Mouse (Mus musculus) ES-Bruce4 (cell line): ENCODE data around the gene Gstt1. TPM values are rescaled to one million over a fixed set of nuclear protein-coding genes. Genes with fewer than 3 reads are reported as not detected.
"Not testable (repeated sequence)": the region's sequence is repeated elsewhere in the genome, so short reads cannot be mapped to it uniquely, and the experiment has no call there.

ENCODE experiments used
- H3K27ac ChIP-seq: 2 replicates; pipeline ENCODE4 v1.5.1; 2012; ENCODE audit warnings: low read length, inconsistent platforms; ENCODE audit not compliant: insufficient read depth
- H3K27me3 ChIP-seq: 2 replicates; pipeline ENCODE4 v1.6.1; 2012; ENCODE audit warnings: mild to moderate bottlenecking, low read length, inconsistent platforms; ENCODE audit not compliant: control insufficient read depth, poor library complexity, insufficient read depth, severe bottlenecking
- H3K36me3 ChIP-seq: 2 replicates; pipeline ENCODE4 v1.6.1; 2012; ENCODE audit warnings: inconsistent platforms, mild to moderate bottlenecking, low read length, moderate library complexity; ENCODE audit not compliant: control insufficient read depth, poor library complexity, insufficient read depth, severe bottlenecking
- H3K4me1 ChIP-seq: one replicate; pipeline ENCODE4 v1.8.1; 2011; ENCODE audit warnings: low read length; ENCODE audit not compliant: control insufficient read depth, insufficient read depth
- H3K4me3 ChIP-seq: 2 replicates; pipeline ENCODE4 v1.5.1; 2011; ENCODE audit warnings: low read depth, mild to moderate bottlenecking, low read length
- H3K9ac ChIP-seq: 2 replicates; pipeline ENCODE4 v1.6.1; 2012; ENCODE audit warnings: low read depth, mild to moderate bottlenecking, inconsistent platforms; ENCODE audit not compliant: poor library complexity, severe bottlenecking
- H3K9me3 ChIP-seq: replicated peaks from 2 replicates; pipeline ENCODE4 v1.6.1; 2012; ENCODE audit warnings: mild to moderate bottlenecking, low read length, inconsistent platforms; ENCODE audit not compliant: control insufficient read depth, poor library complexity, insufficient read depth, severe bottlenecking
- CTCF ChIP-seq: IDR thresholded peaks from one replicate; pipeline ENCODE4 v1.8.1; 2011; ENCODE audit warnings: low read depth, low read length
- EP300 ChIP-seq: IDR thresholded peaks from 2 replicates; pipeline ENCODE4 v1.6.1; 2011; ENCODE audit warnings: low read depth, low read length; ENCODE audit not compliant: insufficient read depth
- POLR2A ChIP-seq: IDR thresholded peaks from one replicate; pipeline ENCODE4 v1.8.1; 2011; ENCODE audit warnings: low read length; ENCODE audit not compliant: insufficient read depth
- polyA plus RNA-seq: library from polyadenylated mRNA; stranded (reverse); fragments of >200 nt; gene quantifications from 2 replicates; pipeline ENCODE4 v1.2.4, GENCODE M21; 2011; ENCODE audit warnings: low read depth; ENCODE audit not compliant: missing spikeins, insufficient read depth, insufficient read length

Gstt1 gene
- polyA plus RNA-seq, 1 experiment: 9.5 TPM

GRCm38 (mm10) chr10:75774587-75774986, 23.8 kb downstream of the Gstt1 start:
- no peaks in the 10 kb centered on the region for H3K4me1 ChIP-seq
- no peaks in the 10 kb centered on the region for H3K27me3 ChIP-seq
- TF ChIP-seq CTCF: no peak
- TF ChIP-seq POLR2A: no peak
- no peak for TF ChIP-seq EP300
- no peak overlapping the region for H3K27ac ChIP-seq
- no peak overlapping the region for H3K9ac ChIP-seq
- H3K4me3 ChIP-seq: no peak overlapping the region
- H3K9me3 ChIP-seq: no peaks in the 10 kb centered on the region
- H3K36me3 ChIP-seq: no peaks in the 10 kb centered on the region

GRCm38 (mm10) chr10:75774102-75774501, 24.3 kb downstream of the Gstt1 start:
- Histone ChIP-seq H3K4me1 (no peaks in the 10 kb centered on the region), H3K9ac (no peak overlapping the region), H3K36me3 (no peaks in the 10 kb centered on the region), H3K27ac (no peak overlapping the region), H3K9me3 (no peaks in the 10 kb centered on the region), H3K4me3 (no peak overlapping the region), H3K27me3 (no peaks in the 10 kb centered on the region)
- TF ChIP-seq POLR2A (no peak), CTCF (no peak), EP300 (no peak)

- Histone ChIP-seq H3K9ac (peak within 1 kb of the TSS; percentile 60), H3K4me3 (peak within 1 kb of the TSS; percentile 83), H3K9me3 (no peaks in the 10 kb centered on the region), H3K4me1 (no peaks in the 10 kb centered on the region), H3K27ac (peak within 1 kb of the TSS; percentile 46; the same call in 1 of the 2 replicates), H3K27me3 (no peaks in the 10 kb centered on the region), H3K36me3 (no peaks in the 10 kb centered on the region)
- TF ChIP-seq CTCF: peak; percentile 65
- TF ChIP-seq POLR2A: peak; percentile 71
- TF ChIP-seq EP300: 0 out of 2 replicates have a peak, but pooled peaks have one; percentile 36
Measured at GRCm38 (mm10) chr10:75772795-75773664, 25.4 kb downstream of the Gstt1 start, which contains the start of gene Ddt. Ddt (minus strand) TSS chr10:75773414.

DNA sequence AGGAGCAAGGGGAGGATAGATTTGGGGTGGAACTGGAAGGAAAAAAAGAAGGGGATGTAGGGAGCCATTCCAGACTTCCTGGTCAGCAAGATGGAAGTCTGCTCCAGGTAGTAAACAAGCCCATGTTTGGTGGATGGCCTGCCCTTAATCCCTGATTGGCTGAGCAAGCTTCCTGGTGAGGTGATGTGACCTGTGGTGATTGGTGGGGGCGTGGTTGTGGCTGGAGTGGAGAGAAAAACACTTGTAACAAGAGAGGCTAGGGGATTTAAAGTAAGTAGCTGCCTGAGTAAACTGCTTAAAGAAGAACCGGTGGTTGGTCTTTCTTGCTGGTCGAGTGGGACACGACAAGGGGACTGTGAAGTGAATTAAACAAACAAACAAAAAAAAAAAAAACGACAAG, 30.6 kb downstream of the Gstt1 start:
- not testable (repeated sequence) for H3K4me3 ChIP-seq, H3K36me3 ChIP-seq, H3K9me3 ChIP-seq, H3K4me1 ChIP-seq, H3K9ac ChIP-seq, H3K27me3 ChIP-seq
- H3K27ac ChIP-seq: peak overlapping the region; percentile 71

DNA sequence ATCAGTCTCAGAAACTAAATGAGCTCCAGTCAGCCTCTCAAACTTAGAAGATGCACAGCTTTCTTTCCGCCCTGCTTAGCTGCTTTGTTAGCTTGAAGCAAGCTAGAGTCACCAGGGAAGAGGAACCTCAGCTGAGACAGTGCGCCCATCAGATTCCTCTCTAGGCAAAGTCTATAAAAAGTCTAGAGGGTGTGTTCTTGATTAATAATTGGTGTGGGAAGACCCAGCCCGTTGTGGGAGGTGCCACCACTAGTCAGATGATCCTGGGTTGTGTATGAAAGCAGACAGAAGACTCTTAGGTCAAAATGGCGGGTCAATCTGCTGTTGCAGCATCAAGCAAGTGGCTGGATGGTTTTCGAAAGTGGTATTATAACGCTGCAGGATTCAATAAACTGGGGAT, 31.5 kb downstream of the Gstt1 start:
- Histone ChIP-seq H3K9me3 (no peaks in the 10 kb centered on the region), H3K27ac (no peak overlapping the region), H3K36me3 (no peaks in the 10 kb centered on the region), H3K27me3 (no peaks in the 10 kb centered on the region), H3K9ac (no peak overlapping the region), H3K4me1 (no peaks in the 10 kb centered on the region), H3K4me3 (no peak overlapping the region)
- TF ChIP-seq EP300 (no peak), POLR2A (no peak), CTCF (no peak)

- H3K4me1 ChIP-seq: no peaks in the 10 kb centered on the region
- H3K27me3 ChIP-seq: no peaks in the 10 kb centered on the region
- H3K9me3 ChIP-seq: no peaks in the 10 kb centered on the region
- peak overlapping the region; percentile 81 for H3K9ac ChIP-seq
- TF ChIP-seq POLR2A (no peak), CTCF (peak; percentile 46), EP300 (no peak)
- H3K36me3 ChIP-seq: no peaks in the 10 kb centered on the region
- peak overlapping the region; percentile 41 for H3K27ac ChIP-seq
- H3K4me3 ChIP-seq: peak overlapping the region; percentile 66
Measured at GRCm38 (mm10) chr10:75764519-75765473, 33.6 kb downstream of the Gstt1 start.
